Mouse (Mus musculus) heart, embryonic 12.5 days (tissue): ENCODE data around the gene Pik3cg. TPM values are rescaled to one million over a fixed set of nuclear protein-coding genes. Genes with fewer than 3 reads are reported as not detected.

Experiments
- ATAC-seq: fragments of 200-750 bp; cut with Nextera tagmentation; 2 replicates; pipeline ENCODE4 v1.8.0; 2017; ENCODE audit warnings: moderate TSS enrichment, moderate library complexity; ENCODE audit not compliant: insufficient number of reproducible peaks, low FRiP score
- H3K27ac ChIP-seq: fragments of 300-500 bp; sonication (generic); 2 replicates; pipeline ENCODE4 v1.5.1; 2016; ENCODE audit warnings: mild to moderate bottlenecking, moderate library complexity; ENCODE audit not compliant: poor library complexity, severe bottlenecking
- H3K27me3 ChIP-seq: fragments of 300-500 bp; sonication (generic); replicated peaks from 2 replicates; pipeline ENCODE4 v1.6.1; 2016; ENCODE audit warnings: mild to moderate bottlenecking, moderate library complexity
- H3K36me3 ChIP-seq: fragments of 300-500 bp; sonication (generic); 2 replicates; pipeline ENCODE4 v1.6.1; 2016; ENCODE audit warnings: mild to moderate bottlenecking, moderate library complexity
- H3K4me1 ChIP-seq: fragments of 300-500 bp; sonication (generic); replicated peaks from 2 replicates; pipeline ENCODE4 v1.6.1; 2016; ENCODE audit warnings: mild to moderate bottlenecking
- H3K4me2 ChIP-seq: fragments of 300-500 bp; sonication (generic); 2 replicates; pipeline ENCODE4 v1.6.1; 2016; ENCODE audit warnings: mild to moderate bottlenecking, moderate library complexity
- H3K4me3 ChIP-seq: fragments of 300-500 bp; sonication (generic); 2 replicates; pipeline ENCODE4 v1.5.1; 2016; ENCODE audit warnings: mild to moderate bottlenecking
- H3K9ac ChIP-seq: fragments of 300-500 bp; sonication (generic); 2 replicates; pipeline ENCODE4 v1.6.1; 2016; ENCODE audit warnings: mild to moderate bottlenecking, moderate library complexity
- H3K9me3 ChIP-seq: fragments of 300-500 bp; sonication (generic); replicated peaks from 2 replicates; pipeline ENCODE4 v1.6.1; 2016; ENCODE audit warnings: mild to moderate bottlenecking, moderate library complexity
- WGBS: fragments of 180-500 bp; shearing (Covaris S2); methylation state at CpG from one replicate; pipeline ENCODE4 v1.1.7; 2016; 5-methylcytosine and 5-hydroxymethylcytosine counted together
- polyA plus RNA-seq: library from polyadenylated mRNA; unstranded; fragments of >200 nt; fragmentation: Nextera tagmentation; extraction: Ambion mirVana; gene quantifications from 2 replicates; pipeline ENCODE4 v1.2.1, GENCODE M21; 2016

The Pik3cg gene
- polyA plus RNA-seq, 1 experiment from 2014 or later, result 1.6 TPM

- WGBS, result 83% methylated on average over 1 of the region's 1 CpGs
- Histone ChIP-seq H3K27me3 (no peaks in the 10 kb centered on the region), H3K9me3 (no peaks in the 10 kb centered on the region), H3K27ac (no peak overlapping the region), H3K4me3 (no peak overlapping the region), H3K36me3 (no peaks in the 10 kb centered on the region), H3K9ac (no peak overlapping the region), H3K4me1 (no peaks in the 10 kb centered on the region), H3K4me2 (no peak overlapping the region)
- no peak for ATAC-seq
These were observed 15.2 kb upstream of the Pik3cg start for GRCm38 (mm10) chr12:32223629-32224028.

DNA sequence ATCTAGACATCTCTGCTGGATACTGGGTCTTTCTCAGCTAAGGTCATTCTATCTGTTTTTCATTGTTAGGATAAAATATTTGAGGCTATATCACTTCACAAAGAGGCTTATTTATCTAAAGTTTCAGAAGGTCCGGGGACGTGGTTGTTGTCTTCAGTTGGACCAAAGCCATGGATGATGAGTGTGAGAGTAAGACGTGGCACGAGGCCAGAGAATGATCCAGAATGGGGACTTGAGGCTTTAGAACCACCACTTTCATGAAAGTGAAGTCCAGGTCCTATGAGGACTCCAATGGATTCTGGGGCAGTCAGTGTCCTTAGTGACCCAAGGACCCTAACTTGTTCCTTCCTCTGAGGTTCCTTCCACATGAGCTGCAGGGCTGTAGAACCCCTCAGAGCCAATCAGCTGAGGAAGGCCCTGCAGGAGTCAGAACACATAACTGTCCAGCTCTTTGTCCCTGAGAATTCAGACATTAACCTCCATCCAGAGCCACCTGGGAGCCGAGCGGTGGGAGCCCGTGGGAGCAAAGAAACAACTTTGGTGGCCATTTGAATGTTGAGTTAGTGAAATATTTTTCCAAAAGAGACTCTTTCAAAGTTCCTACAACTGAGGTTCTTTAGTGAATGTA is 14.4 kb upstream of the Pik3cg start:
- no peaks in the 10 kb centered on the region for H3K4me1 ChIP-seq
- H3K9me3 ChIP-seq, result no peaks in the 10 kb centered on the region
- H3K27ac ChIP-seq, result no peak overlapping the region
- no peak overlapping the region for H3K9ac ChIP-seq
- H3K36me3 ChIP-seq, result no peaks in the 10 kb centered on the region
- no peak overlapping the region for H3K4me3 ChIP-seq
- 88% methylated on average over 7 of the region's 7 CpGs for WGBS
- H3K4me2 ChIP-seq, result no peak overlapping the region
- no peaks in the 10 kb centered on the region for H3K27me3 ChIP-seq
- ATAC-seq, result no peak

- H3K27ac ChIP-seq, result no peak overlapping the region
- H3K4me1 ChIP-seq, result no peaks in the 10 kb centered on the region
- no peak overlapping the region for H3K9ac ChIP-seq
- WGBS, result 71% methylated on average over 1 of the region's 1 CpGs
- no peaks in the 10 kb centered on the region for H3K36me3 ChIP-seq
- H3K4me3 ChIP-seq, result no peak overlapping the region
- ATAC-seq, result no peak
- no peaks in the 10 kb centered on the region; the same call in 1 of the 2 replicates for H3K9me3 ChIP-seq
- H3K27me3 ChIP-seq, result no peaks in the 10 kb centered on the region
- H3K4me2 ChIP-seq, result no peak overlapping the region
These were observed 11.9 kb upstream of the Pik3cg start for GRCm38 (mm10) chr12:32220387-32220786.

- WGBS, result 74% methylated on average over 6 of the region's 6 CpGs
- ATAC-seq, result no peak
- Histone ChIP-seq H3K9ac (no peak overlapping the region), H3K4me1 (peaks cover 9% of the 10 kb centered on the region; the same call in 1 of the 2 replicates), H3K4me2 (no peak overlapping the region), H3K27me3 (no peaks in the 10 kb centered on the region), H3K4me3 (no peak overlapping the region), H3K9me3 (no peaks in the 10 kb centered on the region; the same call in 1 of the 2 replicates), H3K27ac (no peak overlapping the region), H3K36me3 (no peaks in the 10 kb centered on the region)
These were observed 6.7 kb upstream of the Pik3cg start for GRCm38 (mm10) chr12:32215143-32215542.

- Histone ChIP-seq H3K9ac (no peak overlapping the region), H3K27me3 (no peaks in the 10 kb centered on the region), H3K36me3 (no peaks in the 10 kb centered on the region), H3K27ac (no peak overlapping the region), H3K4me2 (no peak overlapping the region), H3K9me3 (no peaks in the 10 kb centered on the region; the same call in 1 of the 2 replicates), H3K4me3 (no peak overlapping the region), H3K4me1 (peaks cover 15% of the 10 kb centered on the region)
- 83% methylated on average over 5 of the region's 5 CpGs for WGBS
- no peak for ATAC-seq
These were observed 4.2 kb upstream of the Pik3cg start for GRCm38 (mm10) chr12:32212702-32213101.

DNA sequence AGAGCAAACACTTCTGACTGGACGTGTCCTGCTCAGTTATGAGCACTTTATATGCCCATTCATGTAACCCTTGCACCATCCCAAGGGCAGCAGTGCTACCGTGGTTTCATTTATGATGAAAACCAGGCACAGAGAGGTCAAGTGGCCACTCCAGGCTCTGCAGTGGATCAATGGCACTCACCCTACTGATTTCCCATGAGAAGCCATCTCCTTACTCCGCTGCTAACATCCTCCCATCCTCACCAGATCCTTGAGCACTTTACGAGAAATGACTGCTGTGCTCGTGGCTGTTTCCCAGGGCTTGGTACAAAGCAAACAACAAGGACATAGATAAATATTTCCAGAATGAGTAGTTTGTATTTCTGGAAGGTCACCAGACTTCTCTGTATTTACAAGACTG is 3.7 kb upstream of the Pik3cg start:
- Histone ChIP-seq H3K9ac (no peak overlapping the region), H3K4me1 (peaks cover 16% of the 10 kb centered on the region), H3K36me3 (no peaks in the 10 kb centered on the region), H3K27me3 (no peaks in the 10 kb centered on the region), H3K4me3 (no peak overlapping the region), H3K4me2 (no peak overlapping the region), H3K27ac (no peak overlapping the region), H3K9me3 (no peaks in the 10 kb centered on the region; the same call in 1 of the 2 replicates)
- WGBS, result 44% methylated on average over 5 of the region's 5 CpGs
- ATAC-seq, result no peak

DNA sequence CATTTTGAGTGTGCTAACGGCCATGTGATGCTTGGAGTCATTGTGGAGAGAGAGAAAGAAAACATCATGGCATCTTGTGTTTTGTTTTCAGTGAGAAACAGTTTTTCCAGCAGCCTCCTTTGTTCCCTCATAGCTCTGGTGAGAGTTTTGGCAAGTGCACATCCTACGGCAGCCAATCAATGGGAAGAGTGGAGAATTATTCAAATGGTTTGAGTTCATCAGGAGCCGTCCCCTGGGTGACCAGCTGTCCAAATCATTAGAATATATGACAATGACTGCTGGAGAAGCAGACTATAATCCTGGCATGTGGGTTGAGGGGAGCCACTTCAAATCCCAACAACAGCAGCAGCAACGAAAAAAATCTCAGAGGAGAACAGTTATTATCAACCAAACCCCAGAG is 2.8 kb upstream of the Pik3cg start:
- Histone ChIP-seq H3K4me3 (no peak overlapping the region), H3K36me3 (no peaks in the 10 kb centered on the region), H3K27ac (no peak overlapping the region), H3K4me1 (peaks cover 18% of the 10 kb centered on the region), H3K4me2 (no peak overlapping the region), H3K27me3 (no peaks in the 10 kb centered on the region), H3K9me3 (no peaks in the 10 kb centered on the region), H3K9ac (no peak overlapping the region)
- ATAC-seq, result no peak
- WGBS, result 81% methylated on average over 4 of the region's 4 CpGs

DNA sequence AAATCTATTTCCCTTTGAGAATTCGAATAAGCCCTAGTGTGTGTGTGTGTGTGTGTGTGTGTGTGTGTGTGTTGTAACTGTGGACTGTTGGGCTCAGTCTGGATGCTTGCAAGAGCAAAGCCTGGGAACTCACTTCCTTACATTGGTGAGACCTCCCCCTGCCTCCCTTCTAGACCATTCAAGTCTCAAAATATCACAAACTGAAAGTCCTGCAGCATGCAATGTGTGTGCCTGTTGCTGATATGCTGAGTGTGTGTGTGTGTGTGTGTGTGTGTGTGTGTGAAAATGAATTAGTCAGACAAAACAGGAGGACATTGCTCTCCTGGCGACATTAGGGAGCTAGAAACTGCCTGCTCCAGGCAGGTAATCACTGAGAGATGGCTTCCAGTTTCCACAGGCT is 492 bp upstream of the Pik3cg start:
- no peak overlapping the region for H3K9ac ChIP-seq
- 58% methylated on average over 2 of the region's 2 CpGs for WGBS
- no peak overlapping the region for H3K27ac ChIP-seq
- H3K4me1 ChIP-seq, result peaks cover 18% of the 10 kb centered on the region
- no peaks in the 10 kb centered on the region for H3K36me3 ChIP-seq
- H3K9me3 ChIP-seq, result no peaks in the 10 kb centered on the region
- H3K4me2 ChIP-seq, result peak overlapping the region; percentile 46; the same call in 1 of the 2 replicates
- no peaks in the 10 kb centered on the region for H3K27me3 ChIP-seq
- ATAC-seq, result no peak
- H3K4me3 ChIP-seq, result no peak overlapping the region

GRCm38 (mm10) chr12:32207141-32207540 is 1.3 kb downstream of the Pik3cg start:
- ATAC-seq, result no peak
- 65% methylated on average over 3 of the region's 3 CpGs for WGBS
- no peaks in the 10 kb centered on the region for H3K9me3 ChIP-seq
- H3K36me3 ChIP-seq, result no peaks in the 10 kb centered on the region
- H3K27ac ChIP-seq, result no peak overlapping the region
- H3K4me2 ChIP-seq, result no peak overlapping the region
- peaks cover 12% of the 10 kb centered on the region for H3K4me1 ChIP-seq
- no peaks in the 10 kb centered on the region for H3K27me3 ChIP-seq
- H3K4me3 ChIP-seq, result no peak overlapping the region
- H3K9ac ChIP-seq, result no peak overlapping the region

GRCm38 (mm10) chr12:32203695-32204094 is 4.8 kb downstream of the Pik3cg start:
- Histone ChIP-seq H3K27me3 (no peaks in the 10 kb centered on the region), H3K4me3 (no peak overlapping the region), H3K27ac (no peak overlapping the region), H3K9ac (no peak overlapping the region), H3K4me1 (peaks cover 3% of the 10 kb centered on the region; the same call in 1 of the 2 replicates), H3K4me2 (no peak overlapping the region), H3K36me3 (no peaks in the 10 kb centered on the region), H3K9me3 (no peaks in the 10 kb centered on the region)
- no peak for ATAC-seq
- 73% methylated on average over 8 of the region's 8 CpGs for WGBS

- Histone ChIP-seq H3K4me3 (no peak overlapping the region), H3K27me3 (no peaks in the 10 kb centered on the region), H3K36me3 (no peaks in the 10 kb centered on the region), H3K9me3 (no peaks in the 10 kb centered on the region), H3K4me1 (0 out of 2 replicates have a peak, but pooled peaks cover 2% of the 10 kb centered on the region), H3K9ac (no peak overlapping the region), H3K27ac (no peak overlapping the region), H3K4me2 (no peak overlapping the region)
- WGBS, result 81% methylated on average over 5 of the region's 5 CpGs
- no peak for ATAC-seq
These were observed 5.9 kb downstream of the Pik3cg start for GRCm38 (mm10) chr12:32202583-32202982.

DNA sequence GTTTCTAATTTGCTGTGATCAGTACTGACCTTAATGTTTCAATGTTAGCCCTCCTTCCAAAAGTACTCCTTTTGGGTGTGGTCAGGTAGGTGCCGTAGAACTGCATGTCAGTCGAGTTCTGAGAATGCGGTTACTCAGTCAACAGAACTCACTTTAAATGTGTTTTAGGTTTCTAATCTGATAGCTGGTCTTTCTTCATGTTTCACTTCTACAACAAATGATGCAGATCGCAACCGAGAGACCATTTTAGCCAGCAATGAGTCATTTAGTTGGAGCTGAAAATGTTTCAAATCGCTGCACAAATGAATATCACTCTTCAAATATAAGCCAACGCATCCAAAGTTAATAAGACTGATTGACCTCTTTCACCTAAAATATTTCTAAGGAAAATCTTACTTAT is 6.5 kb downstream of the Pik3cg start:
- no peaks in the 10 kb centered on the region for H3K9me3 ChIP-seq
- H3K9ac ChIP-seq, result no peak overlapping the region
- H3K27me3 ChIP-seq, result no peaks in the 10 kb centered on the region
- H3K27ac ChIP-seq, result no peak overlapping the region
- WGBS, result 91% methylated on average over 7 of the region's 7 CpGs
- no peak for ATAC-seq
- no peaks in the 10 kb centered on the region for H3K36me3 ChIP-seq
- H3K4me1 ChIP-seq, result no peaks in the 10 kb centered on the region
- no peak overlapping the region for H3K4me3 ChIP-seq
- H3K4me2 ChIP-seq, result no peak overlapping the region
